Mouse (Mus musculus) liver, postnatal 0 days (tissue): ENCODE results near the gene Chd1.

Experiments used
- CTCF ChIP-seq: sonication (generic); IDR thresholded peaks from 2 replicates; pipeline ENCODE4 v1.5.1; 2016; ENCODE audit warnings: antibody characterized with exemption, low read depth
- EP300 ChIP-seq: IDR thresholded peaks from 2 replicates; pipeline ENCODE4 v1.6.1; 2016; ENCODE audit warnings: antibody characterized with exemption, low read depth, mild to moderate bottlenecking

DNA sequence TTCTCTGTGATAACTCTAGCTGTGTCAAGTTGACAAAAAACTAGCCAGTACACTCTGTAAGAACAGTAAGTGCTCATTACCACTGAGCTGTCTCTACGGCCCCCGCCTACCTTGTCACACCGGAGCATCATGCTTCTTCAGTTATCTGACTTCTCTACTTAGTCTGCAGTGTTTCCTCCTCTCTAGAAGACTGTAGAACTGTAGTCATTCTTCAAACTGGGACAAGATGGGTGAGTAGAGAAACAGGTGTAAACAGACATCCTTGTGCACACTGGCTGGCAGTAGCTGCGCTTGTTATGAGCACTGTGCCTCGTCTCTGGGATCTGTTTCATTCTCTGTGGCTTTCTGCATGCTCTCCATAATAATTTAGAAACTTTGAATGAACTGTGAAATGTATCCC, 18.4 kb upstream of the Chd1 start:
- TF ChIP-seq CTCF = no peak
- TF ChIP-seq EP300 = no peak
